Mouse (Mus musculus) kidney, postnatal 10 days (tissue): ENCODE measurements around the gene Cnst.

Source experiments
- DNase-seq: peaks from one replicate; pipeline ENCODE4 v3.0.0; 2021; ENCODE audit warnings: mixed read lengths

The Cnst gene

GRCm38 (mm10) chr1:179598386-179598785, 52.2 kb downstream of the Cnst start:
- no peak for DNase-seq

- no peak for DNase-seq
Observed at GRCm38 (mm10) chr1:179604526-179604925, 58.4 kb downstream of the Cnst start.

DNA sequence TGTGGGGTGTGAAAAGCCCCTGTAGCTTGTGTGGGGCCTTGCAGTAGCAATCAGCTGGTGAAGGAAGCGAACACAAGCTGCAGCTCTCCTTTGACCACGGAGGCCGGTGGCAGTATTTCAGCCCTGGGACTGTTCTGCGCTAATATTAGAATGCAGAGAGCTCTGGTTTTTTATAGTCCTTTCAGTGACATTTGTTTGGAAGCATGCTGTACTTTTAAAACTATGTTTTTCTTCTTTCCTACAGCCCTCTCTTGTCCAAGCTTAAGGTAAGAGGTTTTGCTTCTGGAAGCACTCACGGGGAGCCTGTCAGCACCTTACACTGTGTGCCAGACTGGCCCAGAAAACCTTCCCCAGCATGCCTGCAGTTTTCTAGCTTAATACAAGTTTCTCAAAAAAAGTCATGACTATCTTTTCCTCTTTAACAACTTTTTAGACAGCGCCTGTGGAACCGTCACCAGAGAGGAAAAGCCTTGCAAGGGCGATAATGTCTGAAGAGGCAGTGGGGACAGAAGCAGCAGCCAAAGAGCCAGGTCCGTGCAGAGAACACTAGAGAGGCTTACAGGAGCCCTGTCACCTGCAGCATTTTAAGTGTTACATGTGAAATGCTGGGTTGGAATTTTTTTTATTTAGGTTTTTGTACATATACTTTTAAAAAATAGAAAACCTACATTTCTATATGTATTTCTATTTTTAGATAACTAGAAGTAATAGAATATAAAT, 60.0 kb downstream of the Cnst start:
- DNase-seq: no peak

DNA sequence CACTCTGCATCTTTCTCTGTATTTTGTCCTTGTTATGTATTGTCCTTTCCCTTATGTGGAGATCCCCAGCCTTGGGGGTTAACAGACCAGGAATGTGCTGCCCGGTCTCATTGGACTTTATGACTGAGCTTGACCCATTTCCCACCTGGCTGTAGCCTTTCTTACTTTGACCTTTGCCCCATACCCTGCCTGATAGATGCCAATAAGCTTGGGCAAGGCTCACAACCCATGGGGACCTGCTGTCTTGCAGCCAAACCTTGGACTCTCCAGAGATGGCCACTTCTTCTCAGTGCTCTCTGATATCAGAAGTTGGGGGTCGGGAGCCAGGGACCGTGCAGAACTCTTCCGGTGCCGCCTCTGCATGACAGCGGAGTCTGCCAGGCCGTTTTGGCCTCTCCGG, 62.4 kb downstream of the Cnst start:
- DNase-seq: no peak

GRCm38 (mm10) chr1:179609724-179610505, 63.7 kb downstream of the Cnst start:
- peak; percentile 18 for DNase-seq

- no peak for DNase-seq
Observed at GRCm38 (mm10) chr1:179611182-179611581, 65.0 kb downstream of the Cnst start.

GRCm38 (mm10) chr1:179612418-179612817, 66.2 kb downstream of the Cnst start:
- DNase-seq: no peak

GRCm38 (mm10) chr1:179612986-179613505, 66.9 kb downstream of the Cnst start:
- no peak for DNase-seq

DNA sequence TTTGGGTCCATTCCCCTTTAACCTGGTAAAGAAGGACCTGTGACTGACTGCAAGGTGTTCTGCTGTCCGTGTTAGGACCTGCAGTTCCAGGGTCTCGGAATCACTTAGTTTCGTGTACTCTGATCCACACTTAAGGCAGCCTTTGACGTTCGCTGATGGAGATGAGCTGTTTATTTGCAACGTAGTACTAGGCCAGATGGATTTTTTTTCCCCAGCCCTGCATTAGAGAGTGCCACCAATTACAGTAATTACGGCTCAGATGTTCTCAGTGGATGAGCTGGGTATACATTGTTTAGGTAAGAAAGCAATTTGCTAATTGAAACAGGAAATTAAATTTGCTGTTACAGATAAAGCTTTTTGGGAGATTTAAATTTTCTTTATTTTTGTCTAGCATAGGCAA, 71.3 kb downstream of the Cnst start:
- DNase-seq: no peak

- no peak for DNase-seq
Observed at GRCm38 (mm10) chr1:179622665-179623064, 76.5 kb downstream of the Cnst start.

GRCm38 (mm10) chr1:179623657-179624056, 77.5 kb downstream of the Cnst start:
- DNase-seq: peak; percentile 64

GRCm38 (mm10) chr1:179624354-179624753, 78.2 kb downstream of the Cnst start:
- peak; percentile 71 for DNase-seq

DNA sequence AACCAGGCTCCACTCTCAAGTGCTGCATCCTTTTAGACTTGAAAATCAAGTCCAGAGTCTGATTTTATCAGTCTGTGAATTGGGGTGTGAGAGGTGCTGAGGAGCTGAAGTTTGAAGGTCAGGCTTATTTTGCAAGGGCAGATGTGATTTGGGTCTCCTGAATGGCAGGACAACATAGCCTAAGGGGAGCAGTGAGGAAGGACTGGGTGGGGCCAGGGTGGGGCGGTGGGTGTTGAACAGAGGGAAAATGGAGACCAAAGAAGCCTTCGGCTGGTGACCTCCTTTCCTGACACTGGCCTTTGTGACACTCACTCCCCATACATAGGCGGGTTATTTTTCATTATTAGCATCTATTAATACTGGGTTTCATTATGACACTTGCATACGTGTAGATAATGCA, 81.7 kb downstream of the Cnst start:
- DNase-seq: no peak

DNA sequence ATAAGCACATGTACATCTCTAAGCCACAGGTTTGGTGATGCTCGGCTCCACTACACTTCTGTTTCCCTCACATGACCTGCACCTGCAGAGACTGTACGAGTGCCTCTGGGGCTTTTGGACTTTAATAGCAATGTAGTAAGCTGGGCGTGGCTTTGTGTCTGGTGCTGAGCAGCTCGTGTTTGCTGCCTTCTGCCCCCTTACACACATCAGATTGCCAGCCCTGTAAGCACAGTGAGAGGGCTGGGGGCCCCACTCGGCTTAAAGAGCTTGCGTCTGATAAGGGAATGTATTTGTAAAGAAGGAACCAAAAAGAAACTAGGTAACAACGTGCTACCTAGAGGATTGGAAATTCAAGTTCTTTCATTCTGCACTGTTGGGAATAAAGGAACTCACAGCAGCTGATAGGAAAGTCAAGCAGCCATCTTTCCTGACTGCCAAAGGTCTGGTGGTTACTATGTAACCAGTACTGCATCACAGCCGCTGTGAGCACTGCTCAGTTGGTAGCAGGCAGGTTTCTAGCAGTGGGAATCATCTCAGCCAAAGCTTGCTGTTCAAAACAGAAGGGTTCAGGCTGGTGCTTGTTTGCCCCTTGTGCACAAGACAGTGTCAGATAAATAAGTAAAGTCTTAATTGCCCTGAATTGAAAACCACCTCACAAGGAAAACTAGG, 82.4 kb downstream of the Cnst start:
- no peak for DNase-seq

GRCm38 (mm10) chr1:179629276-179629675, 83.1 kb downstream of the Cnst start:
- no peak for DNase-seq

- no peak for DNase-seq
Observed at GRCm38 (mm10) chr1:179632746-179633413, 86.7 kb downstream of the Cnst start.

GRCm38 (mm10) chr1:179633414-179633752, 87.2 kb downstream of the Cnst start:
- DNase-seq: peak; percentile 35

GRCm38 (mm10) chr1:179634159-179634558, 88.0 kb downstream of the Cnst start:
- DNase-seq: no peak

GRCm38 (mm10) chr1:179642726-179643125, 96.6 kb downstream of the Cnst start:
- no peak for DNase-seq

DNA sequence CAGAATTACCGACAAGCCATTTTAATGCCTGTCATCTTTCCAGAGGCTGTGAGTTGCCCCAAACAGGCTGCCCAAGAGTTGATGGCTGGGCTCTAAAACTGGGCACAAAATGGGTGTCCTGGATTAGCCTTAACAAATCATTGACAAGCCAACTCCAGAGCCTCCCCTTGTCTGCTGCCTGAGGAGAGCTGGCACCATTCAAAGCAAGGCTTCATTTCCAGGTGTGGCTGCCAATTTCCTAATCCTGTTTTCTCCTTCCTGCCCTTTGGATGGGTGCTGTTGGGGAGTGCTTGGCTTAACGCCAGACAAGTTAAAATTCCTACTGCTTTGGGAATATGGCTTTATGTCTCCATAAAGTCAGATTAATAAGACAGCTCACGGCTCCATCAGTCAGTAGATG, 98.0 kb downstream of the Cnst start:
- no peak for DNase-seq

DNA sequence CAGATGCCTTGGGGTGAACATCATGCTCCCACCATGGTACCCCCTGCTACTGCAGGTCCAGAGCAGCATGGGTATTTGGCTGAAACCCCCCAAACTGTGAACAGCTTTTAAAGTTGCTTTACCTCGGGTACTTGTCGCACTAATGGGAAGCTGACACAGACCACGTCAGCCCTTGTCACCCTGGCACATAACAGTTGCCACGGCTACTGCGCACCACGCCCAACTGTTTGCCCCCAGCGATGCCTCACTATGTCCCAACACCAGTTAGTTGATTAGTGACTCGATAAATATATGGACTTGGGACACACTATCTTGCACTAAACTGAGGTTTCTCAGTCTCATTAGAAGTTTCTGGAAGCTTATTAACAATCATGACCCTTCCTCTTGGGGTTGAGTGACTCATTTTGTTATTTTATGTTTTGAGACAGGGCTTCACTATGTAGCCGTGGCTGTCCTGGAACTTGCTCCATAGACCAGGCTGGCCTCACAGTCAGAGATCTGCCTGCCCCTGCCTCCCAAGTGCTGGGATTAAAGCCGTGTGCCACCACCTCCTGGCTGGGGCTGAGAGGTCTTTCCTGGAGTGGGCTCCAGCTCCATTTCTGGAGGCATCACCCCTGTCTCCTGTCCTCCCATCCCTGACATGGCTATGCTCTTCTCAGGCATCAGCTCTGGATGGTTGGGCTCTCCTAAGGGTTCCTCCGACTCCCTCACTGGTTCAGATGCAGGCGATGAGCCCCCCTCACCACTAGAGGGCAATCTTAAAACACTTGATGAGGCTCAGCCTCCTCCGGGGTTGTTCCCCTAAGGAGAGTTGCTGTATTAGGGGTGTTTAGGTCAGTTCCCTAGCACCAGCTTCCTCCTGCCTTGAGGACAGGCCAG, 99.2 kb downstream of the Cnst start:
- peak; percentile 88 for DNase-seq

- no peak for DNase-seq
Observed at GRCm38 (mm10) chr1:179645980-179646268, 99.8 kb downstream of the Cnst start.
